Mouse (Mus musculus) MEL (cell line): ENCODE measurements around the gene Taar5.
A peak's percentile ranks its signal among the peaks of the same experiment; 100 is the strongest.

Source experiments
- CTCF ChIP-seq, 3 experiments: IDR thresholded peaks in 2 of 3; conservative IDR thresholded peaks in 1 of 3; 2 replicates each; pipeline ENCODE4 v1.5.1; 2011 to 2012; ENCODE audit warnings: low read length in 3 of 3, low read depth in 2 of 3, mild to moderate bottlenecking in 2 of 3, improper control_type of control experiment in 1 of 3, inconsistent platforms in 1 of 3, mixed read lengths in 1 of 3, moderate library complexity in 1 of 3; ENCODE audit not compliant: control insufficient read depth in 1 of 3, insufficient read depth in 1 of 3, poor library complexity in 1 of 3, severe bottlenecking in 1 of 3
- EP300 ChIP-seq, 2 experiments: IDR thresholded peaks; 2 replicates each; pipeline ENCODE4 v1.6.1; 2011; ENCODE audit warnings: improper control_type of control experiment in 2 of 2, low read length in 2 of 2, low read depth in 1 of 2, mild to moderate bottlenecking in 1 of 2
- ETS1 ChIP-seq: IDR thresholded peaks from 2 replicates; pipeline ENCODE4 v1.6.1; 2012; ENCODE audit warnings: low read depth, mild to moderate bottlenecking, inconsistent platforms, low read length, improper control_type of control experiment, moderate library complexity
- GATA1 ChIP-seq: IDR thresholded peaks from 2 replicates; pipeline ENCODE4 v1.6.1; 2011; ENCODE audit warnings: low read depth, low read length, improper control_type of control experiment
- MAFK ChIP-seq: IDR thresholded peaks from 2 replicates; pipeline ENCODE4 v1.6.1; 2011; ENCODE audit warnings: low read depth, mild to moderate bottlenecking, low read length, improper control_type of control experiment, borderline replicate concordance
- MXI1 ChIP-seq: IDR thresholded peaks from 2 replicates; pipeline ENCODE4 v1.6.1; 2011; ENCODE audit warnings: mild to moderate bottlenecking, low read depth, low read length, improper control_type of control experiment
- POLR2A ChIP-seq, 2 experiments: IDR thresholded peaks; 2 replicates each; pipeline ENCODE4 v1.6.1; 2011 to 2012; ENCODE audit warnings: low read length in 2 of 2, mild to moderate bottlenecking in 2 of 2, control low read depth in 1 of 2, improper control_type of control experiment in 1 of 2, low read depth in 1 of 2, moderate library complexity in 1 of 2; ENCODE audit not compliant: control insufficient read depth in 1 of 2, insufficient read depth in 1 of 2, poor library complexity in 1 of 2
- POLR2AphosphoS2 ChIP-seq: IDR thresholded peaks from 2 replicates; pipeline ENCODE4 v1.6.1; 2011; ENCODE audit warnings: low read length, improper control_type of control experiment
- SMC3 ChIP-seq: IDR thresholded peaks from 2 replicates; pipeline ENCODE4 v1.6.1; 2011; ENCODE audit warnings: low read depth, low read length, improper control_type of control experiment
- UBTF ChIP-seq: IDR thresholded peaks from 2 replicates; pipeline ENCODE4 v1.6.1; 2012; ENCODE audit warnings: low read depth, mild to moderate bottlenecking, inconsistent platforms, low read length, improper control_type of control experiment, moderate library complexity, borderline replicate concordance; ENCODE audit not compliant: insufficient read depth
- USF1 ChIP-seq: IDR thresholded peaks from 2 replicates; pipeline ENCODE4 v1.6.1; 2014; ENCODE audit warnings: low read depth, mild to moderate bottlenecking, inconsistent platforms, low read length, improper control_type of control experiment, moderate library complexity

DNA sequence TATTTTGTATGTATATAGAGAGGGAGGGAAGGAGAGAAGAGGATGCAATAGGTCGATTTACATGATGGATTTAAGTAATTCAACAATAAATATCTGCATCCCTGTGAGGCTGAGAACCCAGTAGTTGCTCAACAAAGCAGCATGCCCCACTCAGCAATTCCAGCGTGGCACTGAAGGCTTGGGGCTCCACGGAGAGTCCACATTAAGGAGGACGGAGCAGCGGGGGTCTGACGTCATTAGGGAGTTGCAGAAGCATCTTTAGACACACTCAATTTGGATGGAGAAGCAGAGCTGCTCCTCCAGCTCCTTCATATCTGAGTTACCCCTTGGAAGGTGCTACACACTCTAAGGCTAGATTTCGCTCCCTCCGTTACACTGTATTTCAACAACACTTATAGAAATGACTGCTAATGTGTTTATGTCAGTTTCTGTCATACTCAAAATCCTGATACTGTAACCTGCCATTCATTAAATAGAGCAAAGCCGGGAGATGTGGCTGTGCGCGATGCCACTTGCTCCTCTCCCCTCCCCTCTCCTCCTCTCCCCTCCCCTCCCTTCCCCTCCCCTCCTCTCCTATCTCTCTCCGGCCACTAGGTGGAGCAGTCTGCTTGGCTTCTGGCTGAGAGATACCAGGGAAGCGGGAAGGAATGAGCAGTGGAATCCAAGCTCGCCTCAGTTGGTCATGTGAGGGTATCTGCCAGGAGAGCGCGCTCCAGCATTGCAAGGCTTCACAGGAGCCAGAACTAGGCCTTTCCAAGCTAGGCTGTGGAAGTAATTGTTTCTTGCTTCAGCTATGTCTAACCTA is 8.6 kb downstream of the Taar5 start:
- TF ChIP-seq POLR2A (IDR thresholded peaks at IDR 0.05; ENCODE audit: control insufficient read depth in 1 of 2, insufficient read depth in 1 of 2, low read depth in 1 of 2, low read length in 2 of 2, poor library complexity in 1 of 2): no peak
- no peak for TF ChIP-seq EP300 (IDR thresholded peaks at IDR 0.05; ENCODE audit: low read depth in 1 of 2, low read length in 2 of 2)
- TF ChIP-seq CTCF (IDR thresholded peaks at IDR 0.05 in 2 of 3, conservative IDR thresholded peaks at IDR 0.05 in 1 of 3; ENCODE audit: control insufficient read depth in 1 of 3, insufficient read depth in 1 of 3, low read depth in 2 of 3, low read length in 3 of 3, poor library complexity in 1 of 3, severe bottlenecking in 1 of 3): peak; percentile 46 to 78 (median 78)
- no peak for TF ChIP-seq POLR2AphosphoS2
- no peak for TF ChIP-seq MAFK
- no peak for TF ChIP-seq ETS1
- no peak for TF ChIP-seq USF1
- no peak for TF ChIP-seq UBTF
- TF ChIP-seq GATA1: no peak
- no peak for TF ChIP-seq MXI1
- TF ChIP-seq SMC3: peak; percentile 73
